Mouse (Mus musculus): Measurements from ENCODE around the gene Zfp672.
"Not testable (repeated sequence)": the region's sequence is repeated elsewhere in the genome, so short reads cannot be mapped to it uniquely, and the experiment has no call there.

The Zfp672 gene

GRCm38 (mm10) chr11:58330276-58331148 is at the start of gene Zfp672, which contains the start of gene Sh3bp5l:
Zfp672 (minus strand) TSS chr11:58330339.
Sh3bp5l (plus strand) TSS chr11:58330724.
- no peak for DNase-seq (ENCODE audit: low spot score)

DNA sequence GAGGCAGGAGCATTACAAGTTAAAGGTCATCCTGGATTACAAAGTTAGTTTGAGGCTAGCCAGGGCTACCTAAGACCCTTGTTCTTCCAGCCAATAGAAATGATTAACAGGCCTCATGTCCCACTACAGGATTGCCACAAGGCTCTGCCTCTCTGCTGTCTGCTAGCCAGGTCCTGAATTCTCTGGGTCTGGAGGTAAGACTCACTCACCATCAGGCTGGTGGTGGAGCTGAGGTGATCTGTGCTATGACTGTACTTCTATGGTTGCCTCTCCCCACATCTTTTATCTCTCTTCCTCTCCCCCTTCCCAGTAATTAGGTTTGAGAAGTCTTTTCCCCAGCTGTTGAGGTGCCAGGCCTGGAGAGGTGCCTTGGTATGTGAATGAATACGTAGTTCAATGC is 49.4 kb upstream of the Zfp672 start:
- DNase-seq (ENCODE audit: low spot score), result no peak

DNA sequence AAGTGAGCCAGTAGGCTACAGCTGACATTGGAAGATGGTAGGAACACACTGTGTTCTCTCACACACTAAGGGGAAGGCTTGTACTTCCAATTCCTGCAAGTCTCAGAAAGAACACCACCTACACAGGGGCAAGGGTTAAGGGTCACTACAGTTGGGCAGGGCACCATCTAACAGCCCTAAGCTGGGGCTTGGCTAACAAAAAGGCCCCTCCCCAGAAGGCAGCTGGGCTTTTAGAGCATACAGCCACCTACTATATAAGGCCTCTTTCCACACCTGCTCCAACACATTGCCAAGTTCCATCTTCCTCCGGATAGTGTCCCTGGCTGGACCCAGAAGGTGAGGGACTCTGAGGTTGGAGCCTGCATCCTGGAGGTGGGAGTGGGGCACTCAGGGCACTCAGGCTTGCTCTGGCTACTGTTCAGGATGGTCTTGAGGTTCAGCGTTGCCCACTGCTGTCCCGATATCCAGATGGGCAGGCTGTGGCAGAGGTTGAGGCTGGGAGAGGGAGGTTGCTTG is 48.7 kb upstream of the Zfp672 start, which contains the start of gene Lypd8:
Gene Lypd8, plus strand, starts transcription at position 281 of the 516 bp plus-strand sequence.
- no peak for DNase-seq (ENCODE audit: low spot score)

GRCm38 (mm10) chr11:58377686-58378085 is 47.5 kb upstream of the Zfp672 start:
- DNase-seq (ENCODE audit: low spot score), result no peak

DNA sequence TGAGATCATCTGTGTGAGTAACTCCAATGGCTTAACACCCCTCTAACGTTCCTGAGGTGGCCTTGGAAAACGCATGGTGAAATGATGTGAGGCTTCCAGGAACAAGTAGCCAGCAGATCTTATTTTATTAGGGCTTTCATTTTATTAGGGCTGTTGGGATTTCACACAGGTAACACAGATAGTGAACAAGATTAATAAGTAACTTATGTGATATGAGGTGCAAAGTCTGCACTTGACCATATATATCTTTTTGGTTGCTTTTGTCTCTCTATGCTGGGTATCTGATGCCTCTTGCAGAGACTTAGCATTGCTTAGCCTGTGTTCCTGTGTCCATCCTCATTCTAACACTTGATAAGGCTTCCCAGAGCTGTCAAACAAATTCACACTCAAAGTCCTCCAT is 47.1 kb upstream of the Zfp672 start:
- no peak for DNase-seq (ENCODE audit: low spot score)

DNA sequence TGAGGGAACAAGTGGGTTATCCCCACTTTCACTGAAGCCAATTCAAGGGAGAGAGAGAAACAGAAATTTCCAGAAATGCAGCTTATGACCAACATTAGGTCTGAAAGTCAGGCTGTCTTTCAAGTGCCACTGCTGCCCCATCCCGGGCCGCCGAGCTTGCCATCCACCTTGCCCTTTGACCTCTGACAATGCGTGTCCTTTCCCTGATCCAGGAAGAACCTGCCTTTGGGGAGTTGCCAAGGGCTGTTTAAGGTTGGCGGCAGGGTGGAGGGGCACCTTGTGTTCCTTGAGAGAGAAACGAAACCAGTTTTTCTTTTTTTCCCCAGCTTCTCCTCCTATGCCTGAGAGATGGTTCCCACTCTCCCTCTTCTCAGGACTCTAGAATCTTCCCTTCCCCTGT is 36.1 kb upstream of the Zfp672 start:
- not testable (repeated sequence) for DNase-seq (ENCODE audit: low spot score)

- DNase-seq (ENCODE audit: low spot score), result no peak
These were observed 34.3 kb upstream of the Zfp672 start for GRCm38 (mm10) chr11:58364454-58364853.

DNA sequence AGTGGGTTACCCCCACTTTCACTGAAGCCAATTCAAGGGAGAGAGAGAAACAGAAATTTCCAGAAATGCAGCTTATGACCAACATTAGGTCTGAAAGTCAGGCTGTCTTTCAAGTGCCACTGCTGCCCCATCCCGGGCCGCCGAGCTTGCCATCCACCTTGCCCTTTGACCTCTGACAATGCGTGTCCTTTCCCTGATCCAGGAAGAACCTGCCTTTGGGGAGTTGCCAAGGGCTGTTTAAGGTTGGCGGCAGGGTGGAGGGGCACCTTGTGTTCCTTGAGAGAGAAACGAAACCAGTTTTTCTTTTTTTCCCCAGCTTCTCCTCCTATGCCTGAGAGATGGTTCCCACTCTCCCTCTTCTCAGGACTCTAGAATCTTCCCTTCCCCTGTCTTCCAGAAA is 32.4 kb upstream of the Zfp672 start:
- not testable (repeated sequence) for DNase-seq (ENCODE audit: low spot score)

GRCm38 (mm10) chr11:58357844-58358534 is 27.9 kb upstream of the Zfp672 start:
- no peak for DNase-seq (ENCODE audit: low spot score)

DNA sequence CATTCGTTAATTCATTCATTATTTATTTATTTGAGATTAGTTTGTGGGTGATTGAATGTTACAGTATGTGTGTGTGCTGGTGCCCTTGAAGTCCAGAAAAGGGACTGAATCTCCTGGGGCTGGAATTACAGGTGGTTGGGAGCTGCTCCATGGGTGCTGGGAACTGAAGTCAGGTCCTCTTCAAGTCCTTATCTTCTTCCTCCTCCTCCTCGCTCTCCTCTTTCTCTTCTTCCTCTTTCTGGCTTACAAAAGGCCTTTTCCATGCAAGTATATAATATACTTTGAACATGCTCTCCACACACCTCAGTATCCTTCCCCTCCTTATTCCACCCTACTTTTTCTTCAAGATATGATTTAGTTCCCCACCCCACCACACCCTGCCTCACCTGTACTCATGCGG is 26.9 kb upstream of the Zfp672 start:
- no peak for DNase-seq (ENCODE audit: low spot score)

GRCm38 (mm10) chr11:58354927-58355326 is 24.8 kb upstream of the Zfp672 start:
- no peak for DNase-seq (ENCODE audit: low spot score)

DNA sequence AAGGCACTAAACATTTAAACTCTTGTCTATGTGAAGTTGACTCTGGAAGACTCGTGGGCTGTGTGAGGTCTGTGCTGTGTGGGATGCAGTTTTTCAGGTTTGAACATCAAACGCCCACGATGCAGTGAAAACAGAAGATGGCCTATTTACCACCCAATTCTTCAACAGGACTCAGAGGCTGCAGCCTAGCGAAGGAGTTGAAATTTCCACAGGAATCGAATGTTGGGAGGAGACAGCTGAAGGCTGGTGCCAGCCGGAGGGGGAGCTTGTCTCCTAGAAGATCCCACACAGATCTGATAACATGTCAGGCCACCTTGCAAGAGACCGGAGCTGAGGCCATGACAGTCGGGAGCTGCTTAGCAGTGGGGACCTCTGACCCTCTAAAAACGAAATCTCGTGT is 24.3 kb upstream of the Zfp672 start:
- DNase-seq (ENCODE audit: low spot score), result no peak

DNA sequence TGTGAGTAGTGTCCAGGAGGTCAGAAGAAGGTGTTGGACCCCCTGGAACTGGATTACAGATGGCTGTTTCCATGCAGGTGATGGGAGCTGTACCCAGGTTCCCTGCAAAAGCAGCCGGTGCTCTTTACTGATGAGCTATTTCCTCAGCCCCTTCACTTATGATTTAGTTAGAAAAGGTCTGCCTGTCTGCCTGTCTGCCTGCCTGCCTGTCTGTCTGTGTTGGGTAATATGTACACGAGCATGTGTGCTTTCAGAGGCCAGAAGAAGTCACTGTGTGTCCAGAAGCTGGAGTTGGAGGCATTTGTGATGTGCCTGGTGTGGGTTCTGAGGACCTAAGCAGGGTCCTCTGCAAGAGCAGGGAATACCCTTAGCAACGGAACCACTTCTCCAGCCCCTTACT is 23.6 kb upstream of the Zfp672 start:
- DNase-seq (ENCODE audit: low spot score), result no peak

DNA sequence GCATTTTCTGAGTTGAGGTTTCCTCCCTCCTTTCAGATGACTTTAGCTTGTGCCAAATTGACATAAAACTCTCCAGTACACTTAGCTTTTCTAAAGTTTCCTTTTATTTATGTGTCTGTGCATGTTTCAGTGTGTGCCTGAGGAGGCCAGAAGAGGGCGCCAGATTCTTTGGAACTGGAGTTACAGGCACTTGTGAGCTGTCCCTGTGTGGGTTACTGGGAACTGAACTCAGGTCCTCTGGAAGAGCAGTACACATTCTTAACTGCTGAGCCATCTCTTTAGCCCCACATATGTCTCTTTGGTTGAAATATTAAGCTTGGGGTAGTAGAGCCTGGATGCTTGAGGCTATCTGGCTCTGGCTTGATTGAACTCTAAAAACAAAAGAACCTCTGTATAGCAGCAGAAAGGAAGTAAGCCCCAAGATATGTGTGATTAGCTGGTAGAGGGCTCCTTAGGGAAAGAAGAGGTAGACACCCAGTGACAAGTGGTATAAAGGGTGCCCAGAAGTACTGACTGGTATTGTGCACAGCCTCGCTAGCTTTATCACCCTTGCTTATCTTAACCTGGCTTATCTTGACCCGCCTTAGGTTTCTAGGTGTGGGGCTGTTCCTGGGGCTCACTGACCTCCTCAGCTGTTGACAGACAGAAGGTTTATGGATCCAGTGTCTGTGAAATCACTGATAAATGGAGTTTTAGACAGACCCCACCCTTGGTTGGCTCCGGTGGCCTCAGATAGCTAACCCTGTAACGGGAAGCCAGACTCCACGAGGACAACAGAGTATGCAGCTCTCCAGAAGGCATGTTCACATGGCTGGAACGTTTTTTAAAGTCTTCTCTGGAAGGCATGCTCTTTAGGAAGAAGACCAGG is 22.8 kb upstream of the Zfp672 start:
- DNase-seq (ENCODE audit: low spot score), result no peak

DNA sequence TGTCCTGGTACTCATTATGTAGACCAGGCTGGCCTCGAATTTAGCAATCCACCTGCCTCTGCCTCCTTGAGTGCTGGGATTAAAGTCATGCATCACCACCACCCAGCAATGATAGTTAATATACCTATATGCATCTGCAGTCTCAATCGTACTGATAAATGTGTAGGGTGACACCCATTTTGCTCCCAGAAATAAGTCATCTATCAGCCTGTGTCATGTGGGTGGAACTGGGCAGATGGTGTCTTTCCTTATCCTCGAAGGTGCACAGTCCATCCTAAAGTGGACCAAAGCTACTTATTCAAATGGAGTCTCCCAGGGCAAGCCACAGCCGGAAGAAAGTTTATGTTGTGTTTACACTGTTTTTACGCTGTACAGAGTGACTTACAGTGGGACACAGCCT is 21.0 kb upstream of the Zfp672 start:
- no peak for DNase-seq (ENCODE audit: low spot score)

- no peak for DNase-seq (ENCODE audit: low spot score)
These were observed 20.5 kb upstream of the Zfp672 start for GRCm38 (mm10) chr11:58350628-58351027.

GRCm38 (mm10) chr11:58346745-58347144 is 16.6 kb upstream of the Zfp672 start:
- DNase-seq (ENCODE audit: low spot score), result no peak

- DNase-seq (ENCODE audit: low spot score), result no peak
These were observed 4.6 kb upstream of the Zfp672 start for GRCm38 (mm10) chr11:58334746-58335145.

- no peak for DNase-seq (ENCODE audit: low spot score)
These were observed 1.4 kb upstream of the Zfp672 start for GRCm38 (mm10) chr11:58331546-58331945.

DNA sequence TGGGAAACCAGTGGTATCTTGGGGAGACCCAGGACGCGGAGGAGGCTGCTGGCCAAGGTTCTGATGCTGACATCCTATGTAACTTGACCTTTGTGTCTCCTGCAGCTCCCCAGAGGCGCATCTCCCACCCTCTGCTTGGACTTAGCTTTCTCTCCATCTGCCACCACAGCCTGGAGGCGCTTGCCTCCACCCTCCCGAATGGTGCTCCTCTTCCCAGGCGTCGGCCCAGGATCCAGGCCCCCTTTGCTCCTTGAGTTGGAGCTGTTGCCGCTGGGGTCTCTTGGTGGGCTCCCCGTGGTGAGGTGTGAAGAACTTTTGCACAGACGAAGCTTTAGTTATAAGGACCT is 983 bp upstream of the Zfp672 start:
- DNase-seq (ENCODE audit: low spot score), result no peak

DNA sequence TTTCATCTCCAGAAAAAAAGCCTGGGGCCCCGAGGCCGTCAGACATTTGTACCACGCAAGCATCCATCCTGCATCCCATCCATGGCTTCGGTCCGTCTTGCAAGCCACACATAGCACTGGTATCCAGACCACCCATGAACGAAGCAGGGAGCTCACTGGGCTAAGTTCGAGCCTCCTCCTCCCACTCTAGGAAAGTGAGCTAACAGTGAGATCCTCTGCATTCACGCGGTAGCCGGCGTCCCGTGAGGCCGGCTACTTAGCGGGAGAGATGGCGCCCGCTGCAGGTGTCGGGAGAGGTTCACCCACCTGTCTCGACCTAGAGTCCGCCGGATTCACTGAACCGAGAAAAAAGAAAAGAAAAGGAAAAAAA is 248 bp downstream of the Zfp672 start:
- no peak for DNase-seq (ENCODE audit: low spot score)

GRCm38 (mm10) chr11:58326781-58327180 is 3.4 kb downstream of the Zfp672 start:
- no peak for DNase-seq (ENCODE audit: low spot score)
